Comparison of ENCODE assay signal across 22 mouse cellular contexts in genomic region chr19:6338171-6338570, GRCm38 (mm10).
"Had no signal": no experiment of that assay in that cellular context is flagged by ENCODE, and none has a peak within 500 bp of the region (broad histone marks: within the 10 kb centered on the region; RNA-seq: fewer than 3 reads in every experiment).

No protein-coding gene starts in this region.

- H3K9me3 ChIP-seq: kidney, embryonic 15.5 days; limb, embryonic 15.5 days; midbrain, embryonic 15.5 days; neural tube, embryonic 13.5 days; stomach, embryonic 15.5 days had no signal

- H3K27me3 ChIP-seq: kidney, embryonic 15.5 days; limb, embryonic 15.5 days; neural tube, embryonic 13.5 days; stomach, embryonic 15.5 days had no signal

- DNase-seq: kidney, adult 8-10 months; kidney, postnatal 10 days; kidney, postnatal 36 days; layer of hippocampus, postnatal 36 days; left cerebral cortex, postnatal 4 days; liver, postnatal 0 days; retina, postnatal 1 day; right cerebral cortex, postnatal 25 days; spleen, adult 18-20 months; thymus, postnatal 25 days had no signal

- ATAC-seq: liver, postnatal 0 days; lung, postnatal 0 days; midbrain, embryonic 15.5 days had no signal

- H3K9ac ChIP-seq: liver, embryonic 14.5 days; liver, postnatal 0 days; lung, embryonic 14.5 days; midbrain, embryonic 15.5 days; neural tube, embryonic 13.5 days; stomach, embryonic 15.5 days had no signal

- H3K27ac ChIP-seq: kidney, embryonic 15.5 days; left cerebral cortex, adult 2 months; limb, embryonic 15.5 days; liver, embryonic 14.5 days; macrophage; midbrain, embryonic 15.5 days; neural tube, embryonic 13.5 days; stomach, embryonic 15.5 days had no signal

- H3K4me2 ChIP-seq: kidney, embryonic 15.5 days; limb, embryonic 15.5 days; liver, embryonic 11.5 days; lung, embryonic 14.5 days; midbrain, embryonic 15.5 days; neural tube, embryonic 13.5 days; stomach, embryonic 15.5 days had no signal

- H3K4me3 ChIP-seq: kidney, embryonic 15.5 days; left cerebral cortex, adult 2 months; limb, embryonic 15.5 days; midbrain, embryonic 15.5 days; myocyte; neural tube, embryonic 13.5 days; stomach, embryonic 15.5 days had no signal
